Mouse (Mus musculus) adrenal gland, postnatal 4 days (tissue): ENCODE data around the gene Galns. TPM values are rescaled to one million over a fixed set of nuclear protein-coding genes. Genes with fewer than 3 reads are reported as not detected.

Experiments
- DNase-seq, 2 experiments: peaks; one replicate each; pipeline ENCODE4 v3.0.0; 2021 to 2022; ENCODE audit warnings: low spot score in 2 of 2, mixed read lengths in 2 of 2
- long read RNA-seq, 2 experiments: library from polyadenylated mRNA; stranded (forward); transcript quantifications; one replicate each; pipeline ENCODE4 v2.0.0; 2021
- total RNA-seq, 2 experiments: library from RNA; stranded (reverse); gene quantifications; 2 replicates each; pipeline ENCODE4 v1.2.3; 2021

Gene Galns
- 10 to 100 TPM; 11.9 to 13.9 TPM for total RNA-seq
- long read RNA-seq, experiment 1, transcript Galns-201 (14 exons, 2,557 nt), result major isoform, 9 of 13 reads
- long read RNA-seq, experiment 1, partial matches to known transcripts, result 1 of 13 reads
- long read RNA-seq, experiment 1, other reads (novel, unspliced or antisense), result 3 of 13 reads
- long read RNA-seq, experiment 2, transcript Galns-201 (14 exons, 2,557 nt), result major isoform, 13 of 24 reads
- long read RNA-seq, experiment 2, partial matches to known transcripts, result 6 of 24 reads
- long read RNA-seq, experiment 2, other reads (novel, unspliced or antisense), result 4 of 24 reads

DNA sequence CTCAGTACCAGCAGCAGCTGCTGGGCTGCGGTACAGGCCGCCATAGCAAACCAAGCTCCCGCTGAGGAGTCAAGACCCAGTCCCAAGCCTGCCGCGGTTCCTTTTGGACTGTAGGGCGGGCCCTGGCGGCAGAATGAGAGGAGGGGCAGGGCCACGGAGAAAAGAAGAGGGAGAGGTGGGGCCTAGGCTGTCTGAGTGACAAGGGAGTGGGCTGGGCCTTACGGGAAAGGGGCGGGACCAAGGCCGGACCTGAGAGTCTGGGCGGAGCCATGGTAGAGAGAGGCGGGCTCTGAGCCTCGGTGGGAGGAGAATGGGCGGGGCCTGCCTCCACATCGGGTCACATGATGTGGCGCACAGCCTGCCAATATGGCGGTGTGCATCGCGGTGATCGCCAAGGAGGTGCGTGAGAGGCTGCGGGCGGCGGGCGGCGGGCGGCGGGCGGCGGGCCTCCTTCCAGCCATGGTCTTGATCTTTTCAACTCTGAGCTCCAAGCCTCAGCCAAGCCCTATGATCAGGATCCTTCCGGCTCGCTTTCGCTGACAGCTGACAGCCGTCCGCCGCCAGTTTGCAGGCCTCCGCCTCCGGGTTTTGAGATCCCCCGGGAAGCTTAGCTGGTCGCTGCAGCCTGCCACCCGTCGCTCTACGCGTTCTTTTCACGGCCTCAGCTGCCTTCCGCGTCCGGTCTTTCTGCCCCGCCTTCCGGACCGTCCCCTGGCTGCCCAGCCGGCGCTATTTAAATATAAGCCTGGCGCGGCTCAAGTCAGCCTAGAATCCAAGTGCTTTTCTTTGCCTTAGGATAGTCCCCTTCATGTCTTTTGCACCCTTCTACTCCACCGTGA, at the start of gene Galns, which contains the start of gene Trappc2l:
TSS of gene Galns (minus strand) at position 169 of the 839 bp plus-strand sequence.
TSS of gene Trappc2l (plus strand) at position 346 of the 839 bp plus-strand sequence.
- peak; percentile 75 to 85 for DNase-seq

DNA sequence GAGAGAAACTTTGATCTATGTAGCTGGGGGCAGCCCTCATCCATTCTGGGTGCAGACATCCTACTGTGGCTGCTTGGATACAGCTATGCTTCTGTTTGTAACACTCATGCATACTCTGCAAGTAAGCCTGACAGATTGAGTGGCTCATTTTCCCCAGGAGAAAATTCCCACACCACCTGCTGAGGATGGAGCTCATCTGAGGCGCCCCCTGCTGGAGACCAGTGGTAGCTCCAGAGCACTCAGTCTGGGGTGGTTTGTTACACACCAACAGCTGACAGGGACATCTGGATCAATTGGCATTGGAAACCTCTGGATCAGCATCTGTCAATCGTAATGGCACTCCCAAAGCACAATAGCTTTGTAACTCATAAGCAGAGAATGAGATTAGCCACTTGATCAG, 48.8 kb upstream of the Galns start:
- DNase-seq, result no peak

DNA sequence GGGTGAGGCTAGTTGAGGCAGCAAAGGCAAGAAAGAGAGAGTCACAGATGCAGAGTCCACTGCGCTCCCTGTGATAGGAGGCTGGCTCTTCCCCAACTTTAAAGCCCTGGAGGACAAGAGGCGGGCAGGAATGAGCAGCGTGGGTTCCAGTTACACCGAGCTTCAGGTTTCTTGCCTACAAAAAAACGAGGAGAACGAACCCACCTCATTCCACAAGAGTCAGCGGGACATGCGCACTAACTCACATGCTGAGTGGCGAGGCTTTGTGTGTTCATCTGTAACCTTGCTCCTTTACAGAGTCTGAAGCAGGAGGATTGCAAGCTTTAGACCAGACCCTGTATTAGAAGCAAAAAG, 47.5 kb upstream of the Galns start:
- DNase-seq, result no peak

DNA sequence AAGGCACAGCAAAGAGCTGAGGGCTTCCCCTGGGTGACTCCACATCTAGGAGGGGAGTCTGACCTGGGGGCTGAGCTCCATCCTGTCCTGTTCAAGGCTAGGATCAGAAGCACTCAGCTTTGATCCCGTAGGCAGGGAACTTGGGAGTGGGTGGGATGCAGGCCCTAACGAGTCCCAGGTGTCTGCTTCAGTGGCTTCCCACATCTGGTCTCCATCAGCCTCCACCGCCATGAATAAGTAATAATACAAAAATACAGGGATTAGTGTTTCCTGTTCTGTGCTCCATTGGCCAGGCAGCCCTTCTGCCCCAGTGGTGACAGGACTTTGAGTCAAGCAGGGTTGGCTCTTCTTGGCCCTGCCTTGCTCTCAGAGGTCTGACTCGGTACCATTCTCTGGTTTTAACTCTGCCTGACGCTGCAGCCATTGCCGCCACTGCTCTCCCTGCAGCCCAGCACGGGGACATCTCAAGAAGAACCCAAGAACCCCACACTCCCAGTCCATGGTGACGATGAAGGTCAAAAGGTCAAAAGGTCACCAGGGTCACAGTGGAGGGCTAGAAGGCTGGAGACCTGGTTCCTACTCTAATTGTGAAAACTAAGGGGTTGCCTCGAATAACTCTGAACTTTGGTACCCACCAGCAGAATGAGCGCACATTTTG, 47.0 kb upstream of the Galns start:
- DNase-seq, result no peak

DNA sequence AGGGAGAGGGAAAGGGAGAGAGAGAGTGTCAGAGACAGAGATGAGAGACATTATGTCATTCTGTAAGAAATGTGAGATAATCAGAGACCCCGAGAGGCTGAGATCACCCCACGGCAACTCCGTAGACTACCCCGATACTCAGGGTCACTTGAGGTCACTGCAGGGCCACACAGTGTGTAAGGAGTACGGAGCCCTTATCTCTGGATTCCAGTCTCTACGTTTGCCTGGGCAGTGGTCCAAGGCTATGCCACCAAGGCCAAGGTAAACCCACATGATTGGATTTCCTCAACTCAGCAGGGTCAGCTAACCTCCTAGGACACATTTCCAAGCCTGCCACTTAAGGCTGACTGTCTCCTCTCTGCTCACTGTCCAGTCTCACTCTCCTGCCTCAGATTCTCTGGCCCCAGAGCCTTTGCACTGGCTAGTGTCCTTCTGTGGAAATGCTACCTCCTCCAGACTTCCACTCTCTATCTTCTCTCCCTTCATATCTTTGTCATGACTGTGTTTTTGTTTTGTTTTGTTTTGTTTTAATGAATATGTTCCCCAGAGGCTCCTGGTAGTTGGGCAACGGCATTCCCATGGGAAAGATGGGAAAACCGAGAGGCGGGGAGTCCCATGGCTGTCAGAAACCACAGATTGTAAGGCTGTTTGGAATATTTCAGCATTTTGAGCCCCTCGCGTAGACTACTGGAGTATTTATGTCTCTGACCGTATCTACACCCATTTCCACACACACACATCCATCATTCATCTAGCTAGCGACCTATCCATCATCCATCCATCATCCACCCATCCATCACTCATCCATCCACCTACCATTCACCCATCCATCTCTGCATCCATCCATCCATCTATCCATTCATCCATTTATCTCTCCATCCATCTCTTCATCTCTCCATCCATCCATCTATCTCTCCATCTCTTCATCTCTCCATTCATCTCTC, 45.1 kb upstream of the Galns start:
- peak in 1 of 2 experiments; percentile 49 for DNase-seq

DNA sequence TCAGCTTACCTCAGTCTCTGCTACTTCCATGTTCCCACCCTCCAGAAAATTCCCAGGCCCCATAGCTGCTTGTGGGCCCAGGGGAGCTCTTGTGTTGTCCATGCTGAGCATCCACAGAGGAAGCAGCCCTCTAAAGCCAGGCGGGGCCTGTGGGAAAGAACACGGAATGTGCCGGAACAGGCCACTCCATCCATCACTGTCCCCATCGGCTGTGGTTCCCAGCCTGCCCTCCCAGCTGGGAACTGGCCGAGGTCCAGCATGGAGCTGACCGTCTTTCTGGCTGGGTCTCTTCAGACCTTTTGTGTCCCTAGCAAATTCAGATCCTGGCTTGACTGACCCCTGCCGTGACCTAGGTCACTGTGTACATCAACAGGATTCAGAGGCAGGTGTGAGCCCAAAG, 43.5 kb upstream of the Galns start:
- no peak for DNase-seq

DNA sequence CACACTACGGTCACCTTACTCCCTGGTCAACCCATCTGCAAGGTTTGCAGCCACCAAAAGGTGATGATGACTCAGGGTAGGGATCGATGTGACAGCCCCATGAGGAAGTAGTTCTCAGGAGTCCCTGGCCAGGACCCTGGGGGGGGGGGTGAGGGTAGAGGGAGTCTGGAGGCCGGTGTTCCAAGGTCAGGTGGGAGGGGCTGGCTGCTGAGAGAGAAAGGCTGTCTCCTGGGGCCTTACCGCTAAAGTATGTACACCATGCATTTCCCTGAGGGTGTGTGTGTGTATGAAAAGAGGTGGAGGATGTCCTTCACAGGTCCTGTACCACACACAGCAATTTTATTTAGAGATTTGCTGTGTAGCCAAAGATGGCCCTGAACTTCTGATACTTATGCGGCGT, 41.4 kb upstream of the Galns start:
- DNase-seq, result no peak

DNA sequence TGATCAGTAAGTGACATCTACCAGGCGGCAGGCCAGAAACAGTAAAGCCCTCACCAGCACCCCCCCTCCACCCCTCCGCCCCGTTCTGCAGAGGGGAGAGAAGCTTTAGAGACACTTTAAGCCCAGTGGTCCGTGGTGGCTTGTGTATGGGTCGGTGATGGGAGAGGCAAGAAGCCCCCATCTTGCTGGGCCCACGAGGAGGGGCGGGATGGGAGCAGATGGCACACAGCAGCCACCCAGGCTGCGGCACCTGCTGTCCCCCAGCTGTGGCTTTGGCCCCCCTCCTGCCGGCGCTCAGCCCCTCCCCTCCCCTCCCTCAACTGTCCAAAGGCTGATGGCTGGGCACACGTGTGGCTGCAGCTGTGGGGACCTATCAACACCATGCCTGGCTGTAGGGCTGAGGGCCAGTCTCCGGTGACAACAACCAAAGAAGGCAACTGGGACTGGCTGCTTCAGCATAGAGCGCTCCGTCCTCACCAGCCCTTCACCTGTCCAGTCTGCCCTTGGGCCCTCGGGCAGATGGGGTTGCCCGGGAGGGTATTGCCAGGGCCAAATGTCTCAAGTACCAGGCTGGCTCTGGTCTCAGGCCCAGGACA, 40.2 kb upstream of the Galns start:
- DNase-seq, result no peak

DNA sequence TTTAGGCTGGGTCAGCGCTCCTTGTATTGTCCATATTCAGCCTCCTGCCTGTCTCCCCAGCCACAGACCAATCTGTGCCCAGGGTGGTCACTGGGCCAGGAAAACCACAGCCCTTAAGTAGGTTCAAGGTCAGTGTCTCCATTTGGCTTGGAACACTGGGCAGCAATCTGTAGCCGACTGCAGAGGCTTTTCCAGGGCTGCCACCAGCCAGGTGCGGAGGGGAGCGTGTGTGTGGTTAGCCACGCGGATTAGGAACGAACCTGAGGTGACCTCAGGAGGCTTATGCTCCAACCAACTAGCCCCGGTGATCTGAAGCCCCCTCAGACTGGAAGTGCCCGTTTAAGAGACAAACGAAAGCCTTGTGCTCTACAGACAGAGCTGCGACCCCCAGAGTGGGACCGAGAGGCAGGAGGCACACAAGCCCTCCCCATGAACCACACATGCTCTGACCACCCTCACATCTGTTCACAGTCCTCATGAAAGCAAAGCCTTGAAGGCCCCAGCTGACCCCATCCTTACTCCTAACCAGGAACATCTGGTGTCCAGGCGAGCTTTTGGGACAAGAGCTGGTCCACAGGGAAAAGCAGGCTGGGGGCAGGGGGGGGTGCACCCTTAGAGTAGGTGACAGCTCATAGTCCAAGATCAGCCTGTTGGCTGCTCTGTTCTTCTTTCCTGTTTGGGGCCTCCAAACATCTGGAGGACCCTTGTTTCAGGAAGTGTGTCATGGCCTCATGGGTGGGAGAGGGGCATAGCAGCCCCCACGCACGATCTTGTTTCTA, 37.1 kb upstream of the Galns start:
- no peak for DNase-seq

DNA sequence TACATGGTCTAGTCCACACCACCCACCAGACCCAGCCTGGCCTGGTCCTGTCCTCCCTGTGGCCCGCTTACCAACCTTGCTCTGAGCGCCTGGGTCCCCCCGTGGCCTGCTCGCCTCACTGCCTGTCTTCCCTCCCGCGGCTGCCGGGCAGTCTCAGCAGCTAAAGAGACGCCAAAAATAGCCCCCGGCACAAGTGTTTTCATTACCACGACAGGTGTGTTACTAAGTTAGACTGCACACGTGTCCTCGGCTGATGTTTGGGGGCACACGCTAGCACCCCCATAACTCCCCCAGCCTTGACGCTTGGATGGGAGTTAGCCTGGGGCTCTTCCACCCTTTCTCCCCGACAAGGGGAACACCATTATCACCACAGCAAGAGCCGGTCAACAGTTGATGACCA, 35.1 kb upstream of the Galns start:
- no peak for DNase-seq

DNA sequence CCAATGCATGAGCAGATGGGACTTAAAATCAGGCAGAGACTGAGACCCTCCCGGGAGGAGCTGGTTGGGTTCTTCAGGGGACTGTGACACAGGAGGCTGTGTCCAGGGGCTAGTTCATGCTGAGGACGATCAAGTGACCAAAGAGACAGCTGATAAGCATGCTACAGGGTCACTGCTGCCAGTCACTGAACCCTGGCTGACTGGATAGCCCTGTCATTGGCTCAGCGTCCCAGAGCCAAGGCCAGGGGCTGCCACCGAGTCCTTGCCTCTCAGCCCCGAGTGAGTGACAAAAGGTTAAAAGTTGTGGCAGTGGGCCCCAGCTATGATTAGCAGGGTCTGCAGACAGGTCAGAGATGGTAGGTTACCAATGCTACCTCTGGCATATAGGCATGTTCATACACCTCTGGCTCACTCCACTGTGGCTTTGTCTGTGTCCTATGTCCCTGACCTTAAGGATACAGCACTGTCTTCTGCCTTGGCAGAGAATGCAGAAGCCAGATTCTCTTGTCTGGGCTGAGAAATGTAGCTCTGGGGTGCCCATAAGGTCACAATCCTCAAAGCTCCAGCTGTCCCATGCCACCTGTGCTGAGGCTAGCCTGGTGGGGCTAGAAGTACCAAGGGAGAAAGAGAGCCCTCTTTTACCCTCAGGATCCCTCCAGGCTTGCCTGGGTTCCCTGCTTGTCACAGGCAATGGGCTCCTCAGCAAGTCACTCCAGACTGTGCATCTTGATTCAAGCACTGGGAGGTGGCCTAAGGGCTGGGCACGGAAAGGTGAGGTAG, 33.1 kb upstream of the Galns start:
- DNase-seq, result no peak

DNA sequence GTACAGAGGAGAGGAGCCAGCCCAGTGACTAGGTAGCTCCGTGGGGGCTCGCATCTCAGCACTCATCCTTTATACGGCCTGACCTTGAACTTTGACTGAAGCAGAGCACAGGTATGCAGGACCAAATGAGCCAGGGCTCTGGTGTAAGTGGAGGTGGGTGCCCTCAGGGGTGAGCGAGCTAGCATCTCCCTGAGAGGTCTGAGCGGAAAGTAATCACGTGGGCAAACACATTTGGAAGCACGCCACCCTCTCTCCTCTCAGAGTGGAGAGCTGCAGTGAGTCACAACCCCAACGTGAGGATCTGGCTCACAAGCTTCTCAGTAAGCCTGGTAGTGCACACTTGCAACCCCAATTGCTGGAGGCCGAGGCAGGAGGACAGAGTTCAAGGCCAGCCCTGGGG, 30.8 kb upstream of the Galns start:
- DNase-seq, result peak in 1 of 2 experiments; percentile 31

DNA sequence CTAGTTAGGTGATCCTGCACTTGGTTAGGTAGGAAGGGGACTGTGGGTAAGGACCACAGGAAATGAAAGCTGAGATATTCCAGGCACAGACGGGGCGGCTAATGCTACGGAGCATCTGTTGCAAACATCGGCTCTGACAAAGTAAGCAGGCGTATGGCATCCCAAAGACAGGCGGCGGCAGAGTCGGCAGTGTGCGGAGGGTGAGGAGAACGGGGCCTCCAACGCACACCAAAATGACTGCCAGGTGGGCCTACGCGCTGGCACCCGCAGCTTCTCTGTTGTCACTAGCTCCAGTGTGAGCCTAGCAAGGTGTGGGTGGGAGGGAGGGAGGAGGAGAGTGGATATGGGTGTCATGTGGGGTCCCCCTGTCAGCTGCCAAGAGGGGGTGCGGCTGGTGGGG, 30.1 kb upstream of the Galns start:
- DNase-seq, result no peak

DNA sequence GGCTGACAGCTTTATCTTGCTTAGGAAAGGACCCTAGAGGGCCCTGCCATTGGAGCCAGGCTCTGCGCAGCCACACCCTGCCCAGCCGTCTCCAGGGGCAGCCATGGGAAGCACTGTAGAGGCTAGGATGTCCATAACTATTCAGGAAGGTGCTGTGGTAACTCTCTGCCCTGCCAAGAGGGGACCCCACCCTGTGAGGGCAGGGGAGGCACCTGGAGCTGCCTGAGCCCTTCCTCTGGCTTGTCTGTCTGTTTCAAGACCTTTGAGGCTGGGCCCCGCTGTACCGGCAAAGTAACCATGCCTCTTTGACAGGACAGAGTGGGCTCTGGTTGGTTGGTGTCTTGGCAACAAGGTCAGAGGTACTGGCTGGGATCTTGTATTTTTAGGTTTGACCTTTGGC, 29.6 kb upstream of the Galns start:
- DNase-seq, result no peak

DNA sequence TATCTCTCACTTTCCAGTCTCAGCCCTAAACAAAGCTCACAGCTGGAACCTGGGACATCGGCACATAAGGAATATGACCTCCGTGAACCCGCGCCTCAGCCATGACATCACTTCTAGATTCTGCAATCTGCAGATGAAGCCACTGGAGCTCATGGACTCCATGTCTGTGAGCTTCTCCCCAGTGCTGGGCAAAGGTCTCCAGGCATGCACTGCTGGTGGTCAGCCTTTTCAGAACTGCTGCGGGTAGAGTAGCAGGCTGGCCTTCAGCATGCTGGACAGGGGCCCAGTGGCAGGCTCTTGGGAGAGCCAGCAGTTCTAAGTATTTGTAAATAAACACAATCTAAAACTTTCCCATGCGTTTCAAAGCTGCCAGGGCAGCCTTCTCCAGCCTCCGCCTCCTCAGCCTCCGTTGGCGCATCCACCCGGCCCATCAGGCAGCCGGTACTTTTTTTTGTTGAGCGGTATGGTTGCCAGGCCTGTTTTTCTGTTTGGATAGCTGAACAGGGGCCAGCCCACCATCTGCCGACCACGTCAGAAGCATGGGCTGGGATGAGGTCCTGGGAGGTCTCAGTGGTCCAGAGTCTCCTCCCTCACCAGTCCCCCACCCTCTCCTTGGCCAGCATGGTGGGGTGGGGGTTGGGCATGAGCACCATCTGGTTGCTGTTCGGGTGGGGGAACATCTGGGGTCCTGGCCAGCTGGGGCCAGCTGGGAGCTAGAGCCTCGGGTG, 28.4 kb upstream of the Galns start:
- DNase-seq, result no peak

DNA sequence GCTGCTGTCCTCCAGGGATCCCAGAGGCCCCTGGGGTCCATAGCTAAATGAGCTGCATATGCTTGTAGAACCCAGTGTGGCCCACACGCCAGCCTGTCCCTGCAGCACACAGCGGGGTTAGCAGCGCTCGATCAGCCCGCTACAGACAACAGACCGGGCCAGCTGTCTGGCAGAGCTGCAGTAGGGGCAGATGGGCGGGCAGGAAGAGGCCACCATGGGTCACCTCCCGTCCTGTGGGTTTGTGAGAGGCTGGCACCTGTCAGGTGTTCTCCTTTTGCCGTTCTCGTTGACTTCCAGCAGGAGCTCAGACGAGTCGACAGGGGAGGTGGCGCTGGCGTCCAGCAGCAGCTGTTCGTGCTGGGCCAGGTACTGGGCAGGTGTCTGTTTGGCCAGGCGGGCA, 27.3 kb upstream of the Galns start:
- DNase-seq, result no peak

DNA sequence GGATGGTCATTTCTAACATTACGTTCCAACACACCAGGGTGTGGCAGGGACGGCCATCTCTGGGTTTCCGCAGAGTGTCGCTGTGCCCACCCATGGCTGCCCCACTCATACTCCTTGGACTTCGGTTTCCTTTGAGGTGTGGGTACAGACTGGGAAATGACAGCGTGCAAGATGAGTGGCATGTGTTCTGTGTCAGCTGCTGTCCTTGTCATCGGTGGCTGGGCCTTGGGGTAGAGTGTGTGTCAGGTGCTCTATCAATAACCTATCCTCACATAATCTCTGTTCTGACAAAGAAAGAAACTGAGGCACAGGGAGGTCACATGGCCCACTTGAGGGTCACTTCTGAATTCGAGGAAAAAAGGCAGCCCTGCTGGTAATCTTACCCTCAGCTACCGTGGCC, 26.0 kb upstream of the Galns start:
- no peak for DNase-seq

DNA sequence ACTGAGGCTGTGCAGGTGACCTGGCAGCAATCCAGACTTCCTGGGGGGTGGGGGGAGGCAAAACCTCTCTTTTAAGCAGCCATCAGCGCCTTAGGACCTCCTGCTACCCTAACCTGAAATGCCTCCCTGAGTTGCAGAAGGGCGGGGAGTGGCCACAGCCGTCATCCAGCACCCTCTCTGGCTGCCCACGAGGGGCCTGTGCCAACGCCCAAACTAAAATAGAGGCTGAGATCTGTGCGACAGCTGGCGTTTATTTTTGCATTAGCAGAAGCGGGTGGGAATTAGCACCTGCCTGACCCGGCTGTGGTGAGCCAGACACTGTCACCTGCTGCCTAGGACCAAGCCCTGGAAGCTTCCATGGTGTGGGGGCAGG, 25.5 kb upstream of the Galns start:
- no peak for DNase-seq
